Mouse (Mus musculus) gastrocnemius, postnatal 36 days (tissue): Measurements from ENCODE around the gene Ralgps2. TPM values are rescaled to one million over a fixed set of nuclear protein-coding genes. Genes with fewer than 3 reads are reported as not detected.
A peak's percentile ranks its signal among the peaks of the same experiment; 100 is the strongest.

ENCODE experiments used
- DNase-seq, 2 experiments: peaks; one replicate each; pipeline ENCODE4 v3.0.0; 2022
- intact Hi-C: fragments of 180-260 bp; cut with DNase I; formaldehyde crosslinking; loops from one replicate; pipeline ENCODE4 v1.15.1; 2025
- total RNA-seq, 2 experiments: library from RNA; stranded (reverse); gene quantifications; 2 replicates each; pipeline ENCODE4 v1.2.3; 2021

Gene Ralgps2
- total RNA-seq, 2 experiments from 2014 or later = 1.3 to 2.9 TPM

GRCm38 (mm10) chr1:156841625-156842339, 97.6 kb downstream of the Ralgps2 start:
- intact Hi-C loops = no loop called here

GRCm38 (mm10) chr1:156838695-156839094, 100.7 kb downstream of the Ralgps2 start:
- peak; percentile 47 to 56 for DNase-seq

More at GRCm38 (mm10) chr1:156841625-156842339, 97.6 kb downstream of the Ralgps2 start:
- DNase-seq = no peak

GRCm38 (mm10) chr1:156838177-156838576, 101.2 kb downstream of the Ralgps2 start, which contains the start of gene Angptl1:
TSS of gene Angptl1 (plus strand) at chr1:156838562.
- DNase-seq = no peak
- intact Hi-C loops = no loop called here

More at GRCm38 (mm10) chr1:156838695-156839094, 100.7 kb downstream of the Ralgps2 start:
- intact Hi-C loops = no loop called here

DNA sequence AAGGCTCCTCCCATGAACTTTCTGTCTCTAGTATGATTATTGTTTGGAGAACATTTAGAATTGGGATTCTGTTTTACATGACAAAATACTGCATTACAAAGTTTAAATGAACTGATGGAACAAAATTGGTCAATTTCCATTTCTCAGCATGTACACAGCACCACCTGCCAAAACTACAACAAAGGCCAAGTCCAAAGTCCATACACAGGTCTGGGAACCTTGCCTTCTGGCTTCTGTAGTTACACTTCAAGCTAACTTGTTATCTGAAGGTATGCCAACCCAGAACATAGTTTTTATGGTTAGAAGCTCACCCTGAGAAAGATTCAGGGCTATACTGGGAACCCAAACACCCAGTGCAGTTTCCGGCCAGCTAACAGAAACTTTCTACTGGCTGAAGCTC, 120.2 kb downstream of the Ralgps2 start:
- no peak for DNase-seq
- intact Hi-C loops = no loop called here

DNA sequence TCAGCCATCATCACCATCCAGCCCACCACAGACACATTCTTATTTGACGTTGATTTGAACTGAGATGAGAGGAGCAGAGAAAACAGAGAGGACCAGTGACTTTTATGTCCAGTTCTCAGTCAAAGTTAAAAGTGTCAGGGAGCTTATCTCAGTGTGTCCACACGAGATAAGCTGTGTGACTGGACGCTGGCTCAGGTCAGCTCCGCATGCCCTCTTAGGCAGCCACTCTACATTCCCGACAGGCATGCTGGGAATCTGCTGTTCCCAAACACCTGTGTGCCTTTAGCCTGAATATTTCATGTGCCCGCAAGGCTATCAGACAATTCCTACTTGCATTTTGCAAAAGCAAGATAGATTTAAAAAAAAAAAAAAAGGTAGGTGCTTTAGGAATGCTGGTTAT, 125.9 kb downstream of the Ralgps2 start:
- intact Hi-C loops = no loop called here
- DNase-seq = no peak

DNA sequence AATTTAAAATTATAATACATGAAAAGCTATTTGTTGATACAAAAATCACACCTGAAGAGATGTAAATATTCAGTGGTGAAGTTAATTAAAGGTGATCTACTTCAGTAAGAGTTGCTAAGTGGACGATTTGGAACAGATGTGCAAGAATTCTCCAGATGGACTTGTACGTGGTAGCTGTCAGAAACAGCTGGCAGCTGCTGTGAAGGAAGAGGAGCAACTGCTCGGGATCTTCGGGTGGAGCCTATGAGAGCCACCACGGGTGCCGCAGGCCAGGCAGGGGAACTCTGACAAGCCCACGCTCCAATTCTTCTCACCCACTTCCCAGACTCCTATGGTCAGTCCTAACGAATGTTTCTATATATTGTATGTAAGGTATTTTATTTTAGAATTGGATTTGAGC, 126.7 kb downstream of the Ralgps2 start:
- no peak for DNase-seq
- intact Hi-C loops = no loop called here

DNA sequence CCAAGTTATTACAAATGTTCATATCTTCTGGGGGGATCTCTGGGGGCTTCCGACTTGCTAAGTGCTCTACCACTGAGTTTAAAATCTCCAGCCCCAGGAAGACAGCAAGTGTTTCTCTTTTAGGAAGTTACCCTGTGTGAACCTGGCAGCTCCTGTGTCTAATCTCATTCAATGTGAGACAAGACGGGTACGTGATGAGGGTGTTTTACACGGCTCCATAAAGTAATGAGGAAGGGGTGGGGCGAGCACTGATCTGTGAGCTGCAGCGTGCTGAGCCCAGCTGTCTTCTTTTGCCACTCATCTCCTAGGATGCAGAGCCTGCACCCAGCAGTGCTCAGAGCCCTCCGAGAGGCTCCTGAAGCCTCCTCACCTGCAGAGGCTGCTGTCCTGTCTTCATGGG, 127.5 kb downstream of the Ralgps2 start:
- intact Hi-C loops = no loop called here

GRCm38 (mm10) chr1:156808332-156808731, 131.1 kb downstream of the Ralgps2 start:
- intact Hi-C loops = no loop called here
- no peak for DNase-seq

More for the DNA sequence above, 127.5 kb downstream of the Ralgps2 start:
- no peak for DNase-seq

- intact Hi-C loops = no loop called here
- no peak for DNase-seq
Measured at GRCm38 (mm10) chr1:156801276-156801675, 138.2 kb downstream of the Ralgps2 start.

DNA sequence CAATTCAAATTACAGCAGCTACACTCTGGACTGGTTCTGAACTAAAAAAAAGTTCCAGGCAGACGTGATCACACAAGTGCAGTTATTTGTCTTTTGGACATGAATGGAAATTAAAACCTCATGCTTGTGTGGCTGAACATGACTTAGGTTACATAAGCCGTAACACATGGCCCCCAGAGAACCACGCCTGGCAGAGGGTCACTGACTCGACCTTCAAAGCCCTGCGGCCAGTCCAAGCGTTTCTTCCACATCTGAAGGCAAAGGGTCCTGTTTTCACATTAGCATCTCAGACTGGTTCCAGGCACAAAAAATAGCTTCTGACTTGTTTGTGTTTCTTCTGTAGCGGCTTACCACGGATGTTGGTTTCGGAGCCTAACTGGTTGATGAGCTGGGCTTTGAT, 143.2 kb downstream of the Ralgps2 start:
- DNase-seq = peak; percentile 61 to 62
- intact Hi-C loops = no loop called here

DNA sequence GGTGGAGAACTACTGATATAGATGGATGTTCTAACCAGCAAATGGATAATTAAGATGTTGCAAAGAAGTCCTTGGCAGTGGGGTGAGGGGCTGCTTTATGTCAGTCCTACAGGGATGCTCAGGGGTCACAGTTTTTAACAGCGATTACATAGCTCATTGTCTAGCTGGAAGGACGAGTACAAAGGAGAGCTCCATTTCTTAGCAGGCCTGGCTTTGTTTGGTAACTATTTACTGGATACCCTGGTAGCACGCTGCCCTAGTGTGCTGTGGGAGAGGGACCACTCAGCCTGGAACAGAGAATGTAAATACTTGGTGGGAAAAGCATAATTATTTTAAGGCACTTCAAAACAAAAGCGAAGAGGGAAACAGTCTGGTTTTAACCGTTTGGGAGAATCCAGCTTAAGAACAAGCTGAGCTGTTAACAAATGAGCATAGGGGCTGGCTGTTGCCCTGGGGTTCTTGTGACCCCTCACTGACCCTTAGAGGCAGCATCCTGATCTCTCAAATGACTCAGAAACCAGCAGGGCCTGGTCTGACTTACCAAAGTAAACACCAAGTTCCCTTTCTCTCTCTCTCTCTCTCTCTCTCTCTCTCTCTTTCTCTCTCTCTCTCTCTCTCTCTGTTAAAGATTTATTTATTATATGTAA, 149.5 kb downstream of the Ralgps2 start:
- no peak for DNase-seq
- intact Hi-C loops = no loop called here

DNA sequence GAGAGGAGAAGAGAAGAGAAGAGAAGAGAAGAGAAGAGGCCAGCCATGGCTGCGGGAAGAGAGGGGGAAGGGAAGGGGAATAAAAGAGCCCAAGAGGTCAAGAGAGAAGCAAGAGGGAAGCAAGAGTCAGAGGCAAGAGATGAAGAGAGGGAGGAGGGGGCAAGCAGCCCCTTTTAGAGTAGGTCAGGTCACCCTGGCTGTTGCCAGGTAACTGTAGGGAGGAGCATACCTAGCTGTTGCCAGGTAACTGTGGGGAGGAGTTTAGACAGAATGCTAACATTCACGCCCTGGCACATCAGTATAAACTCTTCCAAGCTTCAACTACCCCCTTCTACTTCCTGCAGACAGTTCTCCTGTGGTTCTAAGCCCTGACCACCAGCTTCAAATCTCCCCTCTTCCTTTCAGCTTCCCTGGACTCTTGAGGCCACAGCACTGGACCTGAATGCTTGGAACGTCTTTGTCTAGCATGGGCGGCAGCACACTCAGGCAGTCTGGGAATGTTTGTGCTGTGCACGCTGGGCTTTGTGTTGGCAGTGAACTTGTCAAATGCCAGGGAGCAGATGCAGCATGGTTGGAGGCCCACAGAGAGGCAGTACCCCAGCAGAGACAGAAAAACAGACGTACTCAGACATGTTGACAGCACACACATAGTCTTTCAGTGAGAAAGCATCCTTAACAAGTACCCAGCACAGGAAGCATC, 152.1 kb downstream of the Ralgps2 start:
- DNase-seq = no peak
- intact Hi-C loops = no loop called here

GRCm38 (mm10) chr1:156786074-156786473, 153.4 kb downstream of the Ralgps2 start:
- intact Hi-C loops = no loop called here
- no peak for DNase-seq

- no peak for DNase-seq
- intact Hi-C loops = no loop called here
Measured at GRCm38 (mm10) chr1:156784974-156785373, 154.5 kb downstream of the Ralgps2 start.

GRCm38 (mm10) chr1:156784116-156784515, 155.3 kb downstream of the Ralgps2 start:
- intact Hi-C loops = no loop called here
- DNase-seq = no peak

DNA sequence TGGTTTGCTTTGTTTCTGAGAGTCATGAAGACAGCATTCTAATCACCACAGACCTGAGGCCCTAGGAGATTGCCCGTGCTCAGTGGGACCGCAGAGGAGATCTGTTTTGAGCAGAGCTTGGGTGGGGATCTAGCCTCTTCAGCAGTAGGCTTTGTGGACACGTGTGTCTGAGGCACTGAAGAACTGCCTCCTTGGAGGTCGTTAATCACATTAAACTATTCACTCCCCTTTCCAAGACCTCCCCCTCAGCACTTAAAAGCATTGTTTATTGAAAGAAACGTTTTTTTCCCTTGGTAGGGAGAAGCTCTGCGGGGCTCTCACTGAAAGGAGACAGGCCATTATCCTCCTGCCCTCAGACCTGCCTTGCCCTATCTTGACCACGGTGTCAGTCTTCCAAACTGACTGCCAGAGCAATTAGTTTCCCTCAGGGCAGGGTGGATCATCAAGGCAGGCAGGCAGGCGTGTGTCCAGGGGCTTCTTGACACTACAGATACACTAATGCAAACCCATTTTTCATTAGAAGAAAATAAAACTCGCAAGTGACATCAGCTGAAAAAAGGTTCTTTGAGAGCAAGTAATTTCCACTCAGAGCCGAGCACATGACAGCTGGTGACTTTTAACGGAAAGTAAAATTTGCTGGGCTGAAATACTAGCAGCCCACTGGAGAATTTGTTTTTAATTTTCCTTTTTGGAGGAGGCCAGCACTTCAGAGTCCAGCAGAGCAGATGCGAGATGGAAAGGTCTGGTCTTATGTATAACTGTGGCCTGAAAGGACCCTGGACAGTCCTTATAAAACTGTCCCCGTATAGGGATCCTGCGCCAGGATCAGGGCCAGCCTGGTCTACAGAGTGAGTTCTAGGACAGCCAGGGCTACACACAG, 157.2 kb downstream of the Ralgps2 start:
- no peak for DNase-seq
- intact Hi-C loops = no loop called here

GRCm38 (mm10) chr1:156781076-156781741, 158.2 kb downstream of the Ralgps2 start:
- intact Hi-C loops = no loop called here
- DNase-seq = peak; percentile 75 to 81

DNA sequence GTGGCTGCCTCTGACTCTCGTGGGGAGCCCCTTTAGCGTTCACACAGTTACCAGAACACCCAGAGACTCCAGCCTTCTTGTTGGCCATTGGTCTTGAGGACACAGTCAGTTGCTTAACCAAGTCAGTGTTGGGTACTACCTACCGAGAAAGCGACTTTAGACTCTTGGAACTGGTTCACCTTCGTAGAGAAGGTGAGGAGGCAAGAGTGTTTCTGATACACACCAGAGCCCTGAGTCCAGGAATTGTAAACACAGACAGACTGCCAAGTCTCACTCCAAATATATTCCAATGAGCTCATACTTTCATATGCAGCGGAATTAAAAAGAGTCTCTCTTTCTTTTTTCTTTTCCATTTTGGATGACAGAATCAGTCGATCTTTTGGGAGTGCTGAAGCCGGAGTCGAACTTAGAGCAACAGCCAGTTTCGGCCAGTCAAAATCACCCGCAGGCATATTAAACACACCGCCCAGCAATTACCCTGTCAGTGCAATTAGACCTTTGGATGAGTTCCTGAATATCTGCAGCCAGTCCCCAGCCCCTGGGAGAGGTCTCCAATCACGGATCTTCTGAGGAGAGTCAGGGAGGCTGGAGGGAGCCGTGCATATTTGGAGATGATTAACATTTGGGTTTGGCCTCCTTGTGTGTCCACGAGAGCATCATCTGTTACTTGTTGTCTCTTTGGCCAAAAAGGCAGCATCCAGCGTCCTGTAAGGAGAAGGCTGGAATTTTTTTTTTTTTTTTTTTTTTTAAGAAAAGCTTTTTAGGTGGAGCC, 159.0 kb downstream of the Ralgps2 start:
- DNase-seq = peak; percentile 50 to 64
- intact Hi-C loops = no loop called here

GRCm38 (mm10) chr1:156779595-156779994, 159.8 kb downstream of the Ralgps2 start:
- intact Hi-C loops = no loop called here
- DNase-seq = no peak
